Mouse (Mus musculus): Measurements from ENCODE around the gene Krt36. TPM values are rescaled to one million over a fixed set of nuclear protein-coding genes. Genes with fewer than 3 reads are reported as not detected.

Krt36 gene
- total RNA-seq (2012; rRNA removed) (not detected in 2 replicates), total RNA-seq (2014; rRNA removed) (not detected in 2 replicates), polyA plus RNA-seq (2012; ENCODE audit: insufficient read length, low read depth) (not detected in 2 replicates)

DNA sequence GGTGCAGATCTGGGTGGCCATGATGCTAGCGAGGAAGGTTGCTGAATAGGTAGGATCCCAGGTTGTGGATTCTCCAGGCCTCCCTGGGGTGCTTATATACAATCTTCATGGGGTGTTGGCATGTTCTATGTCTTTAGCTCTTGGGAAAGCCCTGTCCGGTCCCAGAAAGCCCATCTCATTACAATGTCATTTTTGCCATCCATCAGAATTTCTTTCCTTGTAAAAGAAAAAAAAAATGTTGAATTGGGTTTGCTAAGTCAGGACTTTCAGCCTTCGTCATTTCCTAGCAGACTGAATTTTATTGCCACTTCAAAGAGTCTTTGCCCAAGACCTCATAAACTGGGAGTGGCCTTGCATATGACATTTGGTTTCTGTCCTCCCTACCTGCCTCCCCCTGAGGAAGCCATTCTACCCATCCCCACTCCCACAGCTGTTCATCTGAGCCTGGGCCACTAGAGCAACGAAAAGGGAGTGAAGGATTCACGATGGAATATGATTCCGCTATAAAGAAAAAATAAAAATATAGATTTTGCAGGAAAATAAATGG, at the start of gene Krt36:
Gene Krt36 (minus strand): TSS at position 51 of the 547 bp plus-strand sequence.
- H3K4me3 ChIP-seq (replicated peaks in 1 of 3; ENCODE audit: low read depth in 2 of 3, low read length in 2 of 3, poor library complexity in 1 of 3): no peak within 1 kb of the TSS
- dilution Hi-C loops (cut with MboI; ENCODE audit: extremely low pct_ligation_motif_present, extremely low pct_unique_long_range_greater_than_20kb, low sequenced_read_pairs) (no loop called here), in situ Hi-C loops (cut with MboI; ENCODE audit: low pct_ligation_motif_present, low pct_unique_long_range_greater_than_20kb, low sequenced_read_pairs) (no loop called here)
- no peak within 1 kb of the TSS for H3K9ac ChIP-seq (ENCODE audit: insufficient read depth, low read depth)
- H3K27me3 ChIP-seq (replicated peaks): peaks cover 99% of the 10 kb centered on the region
- no peak within 1 kb of the TSS for H3K4me2 ChIP-seq (ENCODE audit: insufficient read depth, low read depth, poor library complexity, severe bottlenecking)
- no peak for DNase-seq (ENCODE audit: extremely low read depth)
- H3K27ac ChIP-seq (ENCODE audit: insufficient read depth, low read depth): no peak within 1 kb of the TSS
- H3K79me2 ChIP-seq (replicated peaks; ENCODE audit: control insufficient read depth, extremely low read depth, insufficient read depth, poor library complexity, severe bottlenecking): no peaks in the 10 kb centered on the region
- no peak for TF ChIP-seq NELFE (IDR thresholded peaks at IDR 0.05; ENCODE audit: low read depth, low read length)
- no peak for TF ChIP-seq RCOR1 (conservative IDR thresholded peaks at IDR 0.05; ENCODE audit: low read depth, low read length)
- no peaks in the 10 kb centered on the region for H3K4me1 ChIP-seq (ENCODE audit: control insufficient read depth in 1 of 2, insufficient read depth in 2 of 2)
- no peaks in the 10 kb centered on the region for H3K9me3 ChIP-seq (replicated peaks; ENCODE audit: low read length)
- H3K36me3 ChIP-seq (replicated peaks in 1 of 2; ENCODE audit: control insufficient read depth in 1 of 2, insufficient read depth in 1 of 2, low read length in 1 of 2): no peaks in the 10 kb centered on the region

DNA sequence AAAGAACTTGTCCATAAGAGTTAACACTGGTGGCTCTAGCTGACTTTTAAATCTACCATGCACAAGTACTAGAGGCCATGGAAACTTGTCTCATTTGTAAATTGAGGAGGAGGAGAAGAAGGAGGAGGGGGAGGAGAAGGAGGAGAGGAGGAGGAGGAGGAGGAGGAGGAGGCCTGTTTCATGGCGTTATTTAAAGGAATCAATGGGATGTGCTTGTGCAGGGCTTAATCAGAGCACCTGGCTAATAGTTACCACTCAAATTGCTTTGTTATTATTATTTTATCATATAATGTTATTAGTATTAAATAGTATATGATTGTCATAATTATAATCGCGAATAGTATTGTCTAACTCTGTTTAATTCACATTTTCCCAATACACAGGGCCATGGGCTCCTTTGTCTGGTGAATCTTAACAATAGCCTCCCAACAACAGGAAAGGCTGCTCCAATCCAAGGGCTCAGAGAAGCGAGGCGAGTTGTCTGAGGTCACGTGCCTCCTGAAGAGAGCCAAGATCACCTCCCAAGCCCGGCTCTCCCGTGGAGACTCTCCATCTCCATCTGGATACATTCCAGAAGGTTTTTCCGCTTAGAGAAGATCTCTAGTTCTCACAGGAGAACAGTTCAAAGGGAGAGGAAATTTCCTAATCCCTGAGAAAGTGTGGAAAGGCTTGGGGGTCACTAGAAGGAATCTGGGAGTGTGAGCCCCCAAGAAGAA, 43.3 kb upstream of the Krt36 start, which contains the start of gene Krt19:
Gene Krt19 (minus strand): TSS at position 51 of the 716 bp plus-strand sequence.
- peaks cover 91% of the 10 kb centered on the region for H3K27me3 ChIP-seq (replicated peaks)
- no peak within 1 kb of the TSS for H3K4me2 ChIP-seq (ENCODE audit: insufficient read depth, low read depth, poor library complexity, severe bottlenecking)
- no peak for DNase-seq (ENCODE audit: extremely low read depth)
- H3K4me3 ChIP-seq (replicated peaks in 1 of 3; ENCODE audit: low read depth in 2 of 3, low read length in 2 of 3, poor library complexity in 1 of 3): no peak within 1 kb of the TSS
- no peaks in the 10 kb centered on the region for H3K4me1 ChIP-seq (ENCODE audit: control insufficient read depth in 1 of 2, insufficient read depth in 2 of 2)
- in situ Hi-C loops (cut with MboI; ENCODE audit: low pct_ligation_motif_present, low pct_unique_long_range_greater_than_20kb, low sequenced_read_pairs) (no loop called here), dilution Hi-C loops (cut with MboI; ENCODE audit: extremely low pct_ligation_motif_present, extremely low pct_unique_long_range_greater_than_20kb, low sequenced_read_pairs) (no loop called here)
- TF ChIP-seq BHLHE40 (IDR thresholded peaks at IDR 0.05; ENCODE audit: low read depth, low read length) (0 out of 2 replicates have a peak, but pooled peaks have one; percentile 18), RCOR1 (conservative IDR thresholded peaks at IDR 0.05; ENCODE audit: low read depth, low read length) (no peak)
- H3K9ac ChIP-seq (ENCODE audit: insufficient read depth, low read depth): no peak within 1 kb of the TSS
- no peaks in the 10 kb centered on the region for H3K36me3 ChIP-seq (replicated peaks in 1 of 2; ENCODE audit: control insufficient read depth in 1 of 2, insufficient read depth in 1 of 2, low read length in 1 of 2)
- H3K79me2 ChIP-seq (replicated peaks; ENCODE audit: control insufficient read depth, extremely low read depth, insufficient read depth, poor library complexity, severe bottlenecking): no peaks in the 10 kb centered on the region
- H3K9me3 ChIP-seq (replicated peaks; ENCODE audit: low read length): no peaks in the 10 kb centered on the region
- no peak within 1 kb of the TSS for H3K27ac ChIP-seq (ENCODE audit: insufficient read depth, low read depth)

DNA sequence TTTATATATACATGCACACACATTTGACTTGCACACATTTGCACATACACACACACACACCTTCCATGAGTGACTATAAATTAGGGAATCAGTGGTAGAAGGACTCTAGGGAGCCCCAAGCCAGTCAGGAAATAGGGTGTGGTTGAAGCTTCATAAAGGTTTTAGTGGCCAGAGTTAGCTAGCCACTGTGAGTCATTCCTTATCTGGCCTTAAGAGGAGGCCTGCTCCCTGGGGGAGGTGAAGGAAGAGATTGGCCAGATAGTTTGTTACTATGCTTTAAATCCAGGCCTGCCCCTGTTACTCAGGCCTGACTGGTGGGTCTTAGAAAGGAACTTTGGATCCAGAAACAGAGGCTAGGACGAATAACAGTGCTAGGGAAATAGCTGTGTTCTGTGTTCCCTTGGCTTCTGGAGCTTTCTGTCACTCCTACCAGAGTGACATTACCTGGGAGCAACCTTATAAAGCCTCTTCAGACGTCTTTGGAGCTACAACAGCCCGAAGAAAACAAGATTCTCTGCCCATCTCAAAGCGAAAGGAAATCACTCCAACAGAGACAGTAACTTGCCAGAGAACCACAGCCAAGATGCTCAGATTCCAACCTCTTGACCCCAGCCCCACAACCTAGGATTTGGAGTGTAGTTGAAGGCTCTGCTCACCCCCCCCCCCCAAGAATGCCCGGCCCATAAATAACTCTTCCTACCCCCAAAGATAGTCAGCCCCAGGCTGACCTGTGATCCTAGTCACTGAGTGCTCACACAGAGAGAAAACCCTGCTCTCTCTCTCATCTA, 42.3 kb upstream of the Krt36 start:
- Histone ChIP-seq H3K27me3 (replicated peaks) (peaks cover 88% of the 10 kb centered on the region), H3K9me3 (replicated peaks; ENCODE audit: low read length) (no peaks in the 10 kb centered on the region), H3K79me2 (replicated peaks; ENCODE audit: control insufficient read depth, extremely low read depth, insufficient read depth, poor library complexity, severe bottlenecking) (no peaks in the 10 kb centered on the region), H3K4me1 (ENCODE audit: control insufficient read depth in 1 of 2, insufficient read depth in 2 of 2) (no peaks in the 10 kb centered on the region), H3K4me3 (replicated peaks in 1 of 3; ENCODE audit: low read depth in 2 of 3, low read length in 2 of 3, poor library complexity in 1 of 3) (no peak overlapping the region), H3K4me2 (ENCODE audit: insufficient read depth, low read depth, poor library complexity, severe bottlenecking) (no peak overlapping the region), H3K27ac (ENCODE audit: insufficient read depth, low read depth) (no peak overlapping the region), H3K9ac (ENCODE audit: insufficient read depth, low read depth) (no peak overlapping the region), H3K36me3 (replicated peaks in 1 of 2; ENCODE audit: control insufficient read depth in 1 of 2, insufficient read depth in 1 of 2, low read length in 1 of 2) (no peaks in the 10 kb centered on the region)
- in situ Hi-C loops (cut with MboI; ENCODE audit: low pct_ligation_motif_present, low pct_unique_long_range_greater_than_20kb, low sequenced_read_pairs): no loop called here
- DNase-seq (ENCODE audit: extremely low read depth): no peak
- TF ChIP-seq UBTF (IDR thresholded peaks at IDR 0.05; ENCODE audit: low read depth, low read length) (no peak), ZMIZ1 (IDR thresholded peaks at IDR 0.05; ENCODE audit: low read depth, low read length) (no peak), KAT2A (IDR thresholded peaks at IDR 0.05; ENCODE audit: insufficient replicate concordance, low read length) (no peak), ETS1 (conservative IDR thresholded peaks at IDR 0.05; ENCODE audit: low read depth, low read length) (no peak), MEF2A (IDR thresholded peaks at IDR 0.05; ENCODE audit: borderline replicate concordance, low read depth, low read length) (no peak), ZC3H11A (IDR thresholded peaks at IDR 0.05; ENCODE audit: low read depth, low read length) (no peak), ELF1 (IDR thresholded peaks at IDR 0.05; ENCODE audit: low read depth, low read length) (no peak), MAX (IDR thresholded peaks at IDR 0.05; ENCODE audit: low read length) (no peak), POLR2A (IDR thresholded peaks at IDR 0.05; ENCODE audit: low read depth, low read length) (no peak), RCOR1 (conservative IDR thresholded peaks at IDR 0.05; ENCODE audit: low read depth, low read length) (no peak), NELFE (IDR thresholded peaks at IDR 0.05; ENCODE audit: low read depth, low read length) (no peak), CTCF (conservative IDR thresholded peaks at IDR 0.05 in 1 of 2, IDR thresholded peaks at IDR 0.05 in 1 of 2; ENCODE audit: low read depth in 2 of 2, low read length in 2 of 2) (no peak), HCFC1 (IDR thresholded peaks at IDR 0.05; ENCODE audit: low read depth, low read length) (no peak), PAX5 (IDR thresholded peaks at IDR 0.05; ENCODE audit: low read length) (no peak), JUND (conservative IDR thresholded peaks at IDR 0.05; ENCODE audit: low read depth, low read length) (no peak), TCF12 (IDR thresholded peaks at IDR 0.05; ENCODE audit: low read depth, low read length) (no peak), ZKSCAN1 (IDR thresholded peaks at IDR 0.05; ENCODE audit: borderline replicate concordance, low read depth, low read length) (no peak), USF2 (conservative IDR thresholded peaks at IDR 0.05; ENCODE audit: low read depth, low read length) (no peak)
- dilution Hi-C loops (cut with MboI; ENCODE audit: extremely low pct_ligation_motif_present, extremely low pct_unique_long_range_greater_than_20kb, low sequenced_read_pairs): no loop called here

Measured in CH12.LX (cell line).